Mouse (Mus musculus): ENCODE measurements at regions not wholly inside any gene's neighbourhood (a gene's known extent, or its start where the extent isn't known, plus 50 kb on each side); places are given as distances from the start of the nearest gene placed in this dataset.

- DNase-seq (ENCODE audit: extremely low read depth, insufficient read length, low spot score): no peak
These were observed 166.2 kb upstream of the Adamts5 start for GRCm38 (mm10) chr16:86067628-86068364.

DNA sequence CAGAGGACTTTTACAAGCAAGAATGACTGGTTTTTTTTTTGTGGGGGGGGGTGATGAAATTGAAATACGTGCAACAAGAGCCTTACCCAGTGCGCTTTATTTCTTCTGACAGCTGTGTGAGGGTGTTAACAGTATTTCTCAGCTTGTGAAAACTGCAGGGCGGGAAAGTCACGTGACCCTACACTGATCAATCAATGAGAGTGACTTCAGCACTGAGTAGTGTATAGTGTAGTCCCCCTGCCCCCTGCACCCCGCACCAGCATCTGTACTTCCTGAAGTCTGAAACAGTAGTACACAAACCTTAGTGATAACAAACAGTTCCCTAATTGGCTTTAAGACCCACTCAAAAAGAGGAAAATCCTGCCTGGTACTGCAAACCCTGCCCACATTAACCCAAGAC, 158.5 kb upstream of the Adamts5 start:
- DNase-seq (ENCODE audit: extremely low read depth, insufficient read length, low spot score): no peak

DNA sequence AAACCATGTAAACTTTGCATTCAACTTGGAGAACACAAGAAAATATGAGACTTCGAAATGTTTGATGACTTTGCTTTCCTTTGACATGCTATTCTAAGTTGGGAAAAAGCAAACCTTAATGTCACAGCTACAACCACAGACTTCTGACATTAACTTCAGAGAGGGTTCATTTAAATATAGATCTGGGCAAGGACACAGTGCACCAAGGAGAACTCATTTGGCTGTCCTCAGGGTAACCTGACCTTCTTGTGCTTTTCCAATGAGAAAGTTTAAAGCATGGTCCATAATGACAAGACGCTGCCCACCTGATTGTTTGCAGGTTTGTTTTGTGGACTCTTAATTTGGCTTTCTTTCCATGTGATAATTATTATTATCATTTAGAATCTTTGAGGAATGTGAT, 143.1 kb upstream of the Adamts5 start:
- no peak for DNase-seq (ENCODE audit: extremely low read depth, insufficient read length, low spot score)

- DNase-seq (ENCODE audit: extremely low read depth, insufficient read length, low spot score): peak; percentile 71
These were observed 133.1 kb upstream of the Adamts5 start for GRCm38 (mm10) chr16:86034772-86035171.

- DNase-seq (ENCODE audit: extremely low read depth, insufficient read length, low spot score): no peak
These were observed 126.1 kb upstream of the Adamts5 start for GRCm38 (mm10) chr16:86027700-86028099.

- peak; percentile 66 for DNase-seq (ENCODE audit: extremely low read depth, insufficient read length, low spot score)
These were observed 113.7 kb upstream of the Adamts5 start for GRCm38 (mm10) chr16:86015336-86015735.

DNA sequence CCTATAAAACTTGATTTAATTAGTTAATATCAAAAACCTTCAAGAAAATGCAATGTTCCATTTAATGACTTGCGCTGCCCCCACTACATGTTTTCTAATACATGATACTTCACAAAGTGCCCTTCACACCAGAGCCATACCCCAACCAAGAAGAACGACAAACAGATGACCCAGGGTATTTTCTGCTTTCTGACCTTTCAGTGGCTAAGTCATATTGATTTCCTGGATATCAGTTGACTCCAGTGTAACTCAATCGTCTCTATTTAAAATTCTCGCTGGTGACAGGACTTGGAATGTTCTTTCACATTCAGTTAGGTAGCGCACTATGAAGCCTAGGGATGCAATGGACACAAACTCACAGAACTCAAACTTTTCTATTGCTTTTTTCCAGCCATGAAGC, 109.4 kb upstream of the Adamts5 start:
- no peak for DNase-seq (ENCODE audit: extremely low read depth, insufficient read length, low spot score)

GRCm38 (mm10) chr16:86009638-86010329, 108.2 kb upstream of the Adamts5 start:
- no peak for DNase-seq (ENCODE audit: extremely low read depth, insufficient read length, low spot score)

DNA sequence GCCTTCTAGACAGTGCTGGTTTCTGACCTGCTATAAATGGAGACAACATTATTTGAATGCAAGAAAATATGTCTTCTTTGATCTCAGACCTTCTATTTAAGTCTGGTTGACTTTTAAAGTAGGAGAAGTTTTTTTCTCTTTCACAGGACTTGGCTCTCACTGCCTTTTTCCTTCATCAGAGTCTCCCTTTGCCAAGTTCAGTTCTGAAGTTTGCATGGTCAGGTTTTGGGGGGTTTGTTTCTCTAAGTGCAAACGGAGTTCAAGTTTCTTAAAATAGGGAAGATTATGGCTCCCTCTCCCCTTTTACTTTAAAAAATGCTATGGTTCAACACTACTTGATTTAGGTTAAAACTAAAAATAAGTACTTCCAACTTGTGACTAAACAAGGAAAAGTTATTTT, 106.2 kb upstream of the Adamts5 start:
- DNase-seq (ENCODE audit: extremely low read depth, insufficient read length, low spot score): no peak

DNA sequence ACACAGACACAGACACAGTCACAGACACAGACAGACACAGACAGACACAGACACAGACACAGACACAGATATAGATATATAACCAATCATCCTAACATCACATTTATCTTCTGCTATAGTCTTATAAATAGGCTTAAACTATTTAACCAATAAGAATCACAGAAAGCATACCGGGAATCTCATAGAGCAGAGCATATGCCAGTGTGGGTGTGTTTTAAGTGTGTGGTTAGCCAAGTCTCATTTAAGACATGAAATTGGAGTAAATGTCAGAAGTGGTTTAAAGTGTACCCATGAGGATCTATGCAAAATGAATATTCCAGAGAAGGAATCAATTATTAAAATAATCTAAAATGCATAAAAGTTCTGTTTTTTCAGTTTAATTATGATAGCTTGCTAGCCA, 99.2 kb upstream of the Adamts5 start:
- DNase-seq (ENCODE audit: extremely low read depth, insufficient read length, low spot score): no peak

GRCm38 (mm10) chr16:85985841-85986240, 84.2 kb upstream of the Adamts5 start:
- no peak for DNase-seq (ENCODE audit: extremely low read depth, insufficient read length, low spot score)

GRCm38 (mm10) chr16:85977102-85977501, 75.5 kb upstream of the Adamts5 start:
- no peak for DNase-seq (ENCODE audit: extremely low read depth, insufficient read length, low spot score)

DNA sequence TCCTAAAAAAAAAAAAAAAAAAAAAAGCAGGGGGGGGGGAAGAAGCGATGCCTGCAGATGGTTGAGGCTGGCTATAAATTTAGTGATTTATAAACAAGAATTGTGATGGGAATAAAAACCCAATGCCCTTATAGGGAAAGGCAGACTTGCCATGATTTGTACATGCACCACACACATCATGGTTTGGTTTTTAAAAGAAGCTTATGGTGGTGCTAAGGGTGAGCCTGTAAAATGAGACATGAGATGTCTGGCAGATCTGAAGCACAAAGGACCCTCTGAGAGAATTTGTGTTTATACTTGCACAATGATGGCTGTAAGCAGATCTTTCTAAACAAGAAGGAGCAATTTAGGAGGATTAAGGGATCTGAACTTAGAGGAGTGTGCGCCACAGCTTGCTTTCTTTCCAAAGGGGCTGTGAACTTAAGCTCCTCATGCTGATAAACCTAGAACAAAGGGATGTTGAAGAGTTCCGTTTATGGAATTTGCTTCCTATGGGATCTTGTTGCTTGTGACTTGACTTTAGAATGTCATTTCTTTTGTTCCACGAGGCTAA, 65.3 kb upstream of the Adamts5 start:
- DNase-seq (ENCODE audit: extremely low read depth, insufficient read length, low spot score): no peak

- DNase-seq (ENCODE audit: extremely low read depth, insufficient read length, low spot score): peak; percentile 7
These were observed 64.6 kb upstream of the Adamts5 start for GRCm38 (mm10) chr16:85966251-85966650.

- no peak for DNase-seq (ENCODE audit: extremely low read depth, insufficient read length, low spot score)
These were observed 63.0 kb upstream of the Adamts5 start for GRCm38 (mm10) chr16:85964352-85965210.

DNA sequence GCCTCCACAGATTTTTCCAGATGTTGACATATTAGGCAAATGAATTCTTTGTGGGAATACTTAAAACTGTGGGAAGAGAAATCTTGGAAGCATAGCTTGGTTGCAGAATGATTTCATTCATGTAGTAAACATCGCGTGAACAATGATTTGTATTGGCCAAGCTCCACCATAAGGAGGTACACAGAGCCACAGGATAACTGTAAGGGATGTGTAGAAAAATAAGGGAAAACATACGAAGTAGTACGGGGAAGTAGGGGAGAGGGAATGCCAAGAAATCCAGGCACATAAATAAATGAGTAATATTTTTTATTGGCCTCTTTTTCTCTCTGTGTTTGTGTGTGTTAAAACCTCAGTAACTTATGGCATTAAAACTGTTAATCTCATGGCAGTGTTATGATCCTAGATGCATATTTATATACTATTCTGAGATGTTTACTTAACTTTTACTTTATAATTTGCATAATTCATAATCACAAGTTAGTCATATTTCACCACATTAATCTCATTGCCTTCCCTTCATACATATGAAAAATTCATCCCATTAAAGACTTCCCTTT, 54.5 kb upstream of the Adamts5 start:
- no peak for DNase-seq (ENCODE audit: extremely low read depth, insufficient read length, low spot score)

DNA sequence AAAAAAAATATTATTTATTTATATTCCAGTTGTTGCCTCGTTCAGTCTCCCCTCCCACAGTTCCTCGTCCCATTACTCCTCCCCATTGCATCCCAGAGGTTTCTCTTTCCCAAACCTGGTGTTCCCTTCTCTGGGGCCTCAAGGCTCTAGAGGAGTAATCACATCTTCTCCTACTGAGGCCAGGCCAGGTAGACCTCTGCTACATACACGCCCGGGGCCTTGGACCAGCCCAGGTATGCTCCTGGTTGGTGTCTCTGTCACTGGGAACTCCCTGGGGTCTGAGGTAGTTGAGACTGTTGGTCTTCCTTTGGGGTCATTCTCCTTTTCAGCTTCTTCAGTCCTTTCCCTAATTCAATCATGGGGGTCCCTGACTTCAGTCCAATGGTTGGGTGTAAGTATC, 50.0 kb upstream of the Adamts5 start:
- DNase-seq (ENCODE audit: extremely low read depth, insufficient read length, low spot score): no peak

Measured in 3134 (cell line).